Mouse (Mus musculus) left cerebral cortex, postnatal 4 days (tissue): Measurements from ENCODE around the gene Igfbp5. TPM values are rescaled to one million over a fixed set of nuclear protein-coding genes. Genes with fewer than 3 reads are reported as not detected.

Experiments used
- DNase-seq: peaks from one replicate; pipeline ENCODE4 v3.0.0-alpha.2; 2022
- intact Hi-C: fragments of 180-260 bp; cut with DNase I; formaldehyde crosslinking; loops from one replicate; pipeline ENCODE4 v1.15.1; 2025
- total RNA-seq, 2 experiments: library from RNA; stranded (reverse); gene quantifications; 2 replicates each; pipeline ENCODE4 v1.2.3; 2021

The Igfbp5 gene
- total RNA-seq, 2 experiments from 2014 or later, result 114 to 119 TPM

DNA sequence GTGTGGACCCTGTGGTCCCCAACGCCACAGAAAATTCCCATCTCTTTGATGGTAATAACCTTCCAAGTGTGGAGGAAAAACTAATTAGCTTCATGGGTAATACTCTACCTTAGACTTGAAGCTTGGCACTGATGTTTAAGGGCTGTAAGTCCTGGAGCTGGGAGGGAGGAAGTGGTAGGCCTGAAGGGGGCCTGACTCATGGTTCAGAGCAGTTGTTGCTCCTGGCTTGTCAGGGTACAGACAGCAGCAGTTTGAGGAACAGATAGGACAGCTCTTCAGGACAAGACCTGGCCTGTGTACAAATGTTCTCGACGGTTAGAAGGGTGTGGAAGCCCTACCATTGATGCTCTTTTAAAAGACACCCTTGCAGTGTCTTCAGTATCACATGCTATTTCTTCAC lies 59.1 kb downstream of the Igfbp5 start:
- no peak for DNase-seq
- intact Hi-C loops, result no loop called here

DNA sequence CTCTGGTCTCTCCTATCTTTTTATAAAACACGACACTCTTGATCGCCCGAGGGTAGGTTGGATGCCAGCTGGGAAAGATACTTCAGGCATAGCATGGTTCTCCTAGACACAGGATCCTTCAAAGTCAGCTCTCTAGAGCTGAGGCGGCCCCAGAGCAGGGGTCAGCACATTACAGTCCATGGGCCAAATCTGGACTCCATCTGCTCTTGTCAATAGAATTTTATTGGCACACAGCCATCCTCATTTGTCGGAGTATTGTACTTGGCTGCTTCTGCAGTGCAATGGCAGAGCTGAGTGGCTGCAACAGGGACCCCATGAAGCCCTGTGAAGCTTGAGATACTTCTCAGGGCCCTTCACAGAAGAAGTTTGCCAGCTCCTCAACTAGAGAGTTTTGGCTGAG lies 59.5 kb downstream of the Igfbp5 start:
- DNase-seq, result peak; percentile 7
- intact Hi-C loops, result no loop called here

DNA sequence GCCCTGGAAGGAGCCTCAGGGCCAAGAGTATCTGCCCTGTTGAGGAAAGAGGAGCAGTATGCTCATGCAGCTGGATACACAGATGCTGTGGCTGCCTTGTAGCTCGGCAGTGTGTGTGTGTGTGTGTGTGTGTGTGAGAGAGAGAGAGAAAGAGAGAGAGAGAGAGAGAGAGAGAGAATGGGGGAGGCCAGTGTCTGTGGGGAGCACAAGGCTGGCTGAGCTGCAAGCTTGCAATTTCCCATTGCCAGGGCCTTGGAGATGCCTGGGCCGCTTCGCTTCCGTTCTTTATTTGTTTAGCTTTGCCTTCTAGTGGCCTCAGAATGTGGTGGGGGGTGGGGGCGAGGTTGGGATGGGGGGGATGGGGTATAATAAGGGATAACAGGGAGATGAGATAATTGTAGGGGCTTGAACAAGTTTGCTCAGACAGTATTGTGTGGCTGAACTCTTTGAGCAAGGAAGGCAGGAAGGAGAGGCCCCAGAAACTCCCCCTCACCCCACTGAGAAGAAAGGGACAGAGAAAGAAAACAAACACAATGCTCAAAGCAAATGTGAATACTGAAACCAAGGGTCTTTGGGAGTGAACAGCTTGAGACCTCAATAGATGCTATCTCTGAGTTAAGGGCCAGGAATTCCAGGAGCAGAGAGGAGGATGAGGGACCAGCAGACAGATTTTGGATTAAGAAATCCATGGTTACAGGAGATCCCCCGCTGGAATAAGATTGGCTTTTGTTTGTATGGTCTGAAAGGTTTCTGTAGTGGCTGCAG lies 60.9 kb downstream of the Igfbp5 start:
- intact Hi-C loops, result no loop called here
- no peak for DNase-seq

DNA sequence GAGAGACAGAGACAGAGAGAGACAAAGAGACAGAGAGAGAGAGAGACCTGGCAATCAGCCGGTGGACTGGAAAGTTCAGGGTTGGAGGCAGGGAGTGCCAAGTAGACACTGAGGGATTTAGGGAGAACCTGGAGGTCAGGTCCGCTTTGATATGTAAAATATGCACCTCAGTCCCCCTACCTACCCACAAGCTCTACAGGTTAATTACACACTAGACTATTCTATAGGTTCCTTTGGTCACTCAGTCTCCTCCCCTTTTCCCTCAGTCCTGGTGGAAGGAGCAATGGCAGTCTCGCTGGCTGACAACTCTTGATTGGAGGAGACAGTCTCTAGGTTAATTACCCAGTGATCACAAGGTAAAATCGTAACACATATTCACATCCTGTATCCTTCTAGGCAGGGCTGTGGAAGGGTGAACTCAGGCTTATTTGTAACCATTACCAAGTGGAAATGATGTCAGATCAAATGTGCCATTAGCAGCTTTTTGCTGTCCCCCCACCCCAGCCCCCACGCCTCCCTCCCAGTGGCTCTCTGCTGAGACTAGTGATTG lies 61.5 kb downstream of the Igfbp5 start:
- intact Hi-C loops, result no loop called here

DNA sequence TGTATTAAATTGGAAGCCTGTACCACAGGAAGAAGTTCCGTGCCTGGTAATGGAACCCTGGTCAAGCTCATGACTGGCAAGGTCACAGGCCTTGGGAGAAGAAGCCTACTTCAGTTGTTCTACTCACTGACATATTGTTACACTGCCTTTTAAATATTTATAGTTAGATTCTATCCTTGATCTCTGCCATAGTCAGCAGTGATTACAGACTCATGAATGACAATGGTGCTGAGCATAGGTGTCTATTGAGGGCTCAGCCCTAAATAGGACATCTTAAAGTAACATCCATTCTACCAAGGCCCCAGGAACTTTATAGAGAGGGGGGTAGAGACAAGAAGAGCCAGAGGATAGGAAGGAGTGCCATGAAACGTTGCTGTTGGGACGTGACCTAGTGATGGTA lies 63.6 kb downstream of the Igfbp5 start:
- intact Hi-C loops, result no loop called here
- DNase-seq, result no peak

More for the DNA sequence above, 61.5 kb downstream of the Igfbp5 start:
- DNase-seq, result no peak

DNA sequence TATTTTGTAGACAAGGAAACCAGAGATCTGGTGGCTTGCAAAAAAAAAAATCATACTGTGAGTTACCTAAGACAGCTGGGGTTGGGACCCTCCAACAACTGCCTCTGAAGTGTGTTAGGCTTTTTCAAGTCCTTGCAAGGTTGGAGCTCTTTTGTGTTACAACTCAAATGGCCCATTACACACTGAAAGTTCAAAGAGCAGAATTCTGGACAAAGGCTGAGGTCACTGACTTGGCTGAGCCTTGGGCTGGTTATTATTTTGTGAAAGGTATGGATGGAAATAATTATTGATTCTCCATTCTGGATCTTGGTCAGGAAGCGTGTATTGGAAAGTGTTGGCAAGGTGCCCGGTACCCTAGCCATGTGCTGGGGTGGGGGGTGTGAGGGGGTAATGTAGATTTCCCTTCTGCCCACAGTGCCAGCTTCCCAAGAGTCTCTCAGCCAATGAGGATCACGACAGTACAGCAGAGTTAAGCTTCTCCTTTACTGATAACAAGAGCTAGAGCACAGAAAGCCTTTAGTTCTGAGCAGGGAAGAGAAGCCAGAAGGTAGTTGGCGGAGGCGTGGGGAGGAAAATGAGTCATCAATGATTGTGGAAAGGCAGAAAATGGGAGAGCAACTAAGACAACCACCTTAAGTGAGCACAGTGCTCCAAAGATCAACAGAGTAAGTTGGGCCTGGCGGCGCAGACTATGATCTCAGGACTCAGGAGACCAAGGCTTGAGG lies 64.6 kb downstream of the Igfbp5 start:
- no peak for DNase-seq
- intact Hi-C loops, result no loop called here

DNA sequence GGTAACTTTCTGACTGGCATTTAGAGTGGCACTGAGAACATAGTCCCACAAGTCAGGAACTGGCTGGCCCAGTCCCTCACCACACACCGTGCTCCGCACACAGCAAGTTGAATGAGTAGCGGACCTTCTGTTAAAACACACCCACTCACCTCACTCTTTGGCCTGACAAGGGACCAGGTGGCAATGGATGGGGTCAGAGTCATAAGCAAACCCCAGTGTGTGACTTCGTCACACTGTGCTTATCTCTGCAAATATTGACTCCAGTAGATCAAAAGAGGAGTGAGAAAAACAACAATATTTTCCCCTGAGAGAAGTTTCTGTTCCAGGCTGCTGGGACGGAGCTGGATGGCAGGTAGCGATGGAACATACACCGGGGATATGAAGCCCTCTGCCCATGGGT lies 65.4 kb downstream of the Igfbp5 start:
- no peak for DNase-seq
- intact Hi-C loops, result no loop called here

Other genes with a start within 250 kb of the Igfbp5 start
- not detected for gene Ankar, start 174.3 kb downstream of the Igfbp5 start, total RNA-seq
- gene Rpl37a, start 163.6 kb downstream of the Igfbp5 start, total RNA-seq, result 100 to 1,000 TPM; 775 to 782 TPM
- gene Igfbp2, start 50.4 kb downstream of the Igfbp5 start, total RNA-seq, result 100 to 1,000 TPM; 157 to 158 TPM
- not detected for gene Tnp1, start 141.0 kb upstream of the Igfbp5 start, total RNA-seq